Mouse (Mus musculus) neural tube, embryonic 11.5 days (tissue): Measurements from ENCODE around the gene Txn2. TPM values are rescaled to one million over a fixed set of nuclear protein-coding genes. Genes with fewer than 3 reads are reported as not detected.

Experiments
- ATAC-seq: fragments of 200-750 bp; cut with Nextera tagmentation; 2 replicates; pipeline ENCODE4 v1.8.0; 2017; ENCODE audit warnings: moderate number of reproducible peaks, mild to moderate bottlenecking, moderate TSS enrichment, moderate library complexity; ENCODE audit not compliant: insufficient read depth, low FRiP score, low TSS enrichment
- DNase-seq: peaks from one replicate; pipeline ENCODE4 v3.0.0-alpha.2; 2015; ENCODE audit warnings: low spot score
- H3K27ac ChIP-seq: fragments of 300-500 bp; sonication (generic); 2 replicates; pipeline ENCODE4 v1.5.1; 2014; ENCODE audit warnings: low read depth, mild to moderate bottlenecking, low read length
- H3K27me3 ChIP-seq: fragments of 300-500 bp; sonication (generic); 2 replicates; pipeline ENCODE4 v1.6.1; 2014; ENCODE audit warnings: mild to moderate bottlenecking, low read length, mixed read lengths; ENCODE audit not compliant: control insufficient read depth, insufficient read depth
- H3K36me3 ChIP-seq: fragments of 300-500 bp; sonication (generic); 2 replicates; pipeline ENCODE4 v1.6.1; 2014; ENCODE audit warnings: mild to moderate bottlenecking, low read length, moderate library complexity, mixed read lengths; ENCODE audit not compliant: control insufficient read depth, insufficient read depth
- H3K4me1 ChIP-seq: fragments of 300-500 bp; sonication (generic); 2 replicates; pipeline ENCODE4 v1.6.1; 2014; ENCODE audit warnings: low read length, mixed read lengths; ENCODE audit not compliant: control insufficient read depth, insufficient read depth
- H3K4me2 ChIP-seq: fragments of 300-500 bp; sonication (generic); 2 replicates; pipeline ENCODE4 v1.6.1; 2014; ENCODE audit warnings: low read depth, mild to moderate bottlenecking, moderate library complexity
- H3K4me3 ChIP-seq: fragments of 300-500 bp; sonication (generic); 2 replicates; pipeline ENCODE4 v1.5.1; 2014; ENCODE audit warnings: low read depth, low read length
- H3K9ac ChIP-seq: fragments of 300-500 bp; sonication (generic); 2 replicates; pipeline ENCODE4 v1.6.1; 2014; ENCODE audit warnings: mild to moderate bottlenecking, low read length
- H3K9me3 ChIP-seq: fragments of 300-500 bp; sonication (generic); 2 replicates; pipeline ENCODE4 v1.6.1; 2016; ENCODE audit warnings: low read length; ENCODE audit not compliant: control insufficient read depth
- WGBS: fragments of 180-500 bp; shearing (Covaris S2); extraction: QIAGEN DNeasy Blood & Tissue Kit; methylation state at CpG from one replicate; pipeline ENCODE4 v1.1.7; 2014; 5-methylcytosine and 5-hydroxymethylcytosine counted together
- polyA plus RNA-seq: library from polyadenylated mRNA; unstranded; fragments of >200 nt; fragmentation: Nextera tagmentation; extraction: Ambion mirVana; gene quantifications from 2 replicates; pipeline ENCODE4 v1.2.1, GENCODE M21; 2014

Txn2 gene
- polyA plus RNA-seq, 1 experiment from 2014 or later: 277 TPM

- ATAC-seq: no peak
- 48% methylated on average over 9 of the region's 9 CpGs for WGBS
- no peak for DNase-seq
Measured at GRCm38 (mm10) chr15:77907646-77908518, 20.9 kb downstream of the Txn2 start.

GRCm38 (mm10) chr15:77906545-77906944 lies 22.3 kb downstream of the Txn2 start:
- Histone ChIP-seq H3K4me2 (no peak overlapping the region), H3K27me3 (no peaks in the 10 kb centered on the region), H3K4me3 (no peak overlapping the region), H3K27ac (no peak overlapping the region), H3K4me1 (0 out of 2 replicates have a peak, but pooled peaks cover 4% of the 10 kb centered on the region), H3K9me3 (no peaks in the 10 kb centered on the region), H3K9ac (no peak overlapping the region), H3K36me3 (no peaks in the 10 kb centered on the region)
- WGBS: 51% methylated on average over 10 of the region's 10 CpGs
- ATAC-seq: no peak
- no peak for DNase-seq

More at GRCm38 (mm10) chr15:77907646-77908518, 20.9 kb downstream of the Txn2 start:
- H3K4me2 ChIP-seq: no peak overlapping the region
- H3K4me3 ChIP-seq: no peak overlapping the region
- H3K4me1 ChIP-seq: 0 out of 2 replicates have a peak, but pooled peaks cover 5% of the 10 kb centered on the region
- H3K27me3 ChIP-seq: no peaks in the 10 kb centered on the region
- no peak overlapping the region for H3K9ac ChIP-seq
- no peaks in the 10 kb centered on the region for H3K9me3 ChIP-seq
- no peaks in the 10 kb centered on the region for H3K36me3 ChIP-seq
- H3K27ac ChIP-seq: no peak overlapping the region

GRCm38 (mm10) chr15:77906081-77906480 lies 22.7 kb downstream of the Txn2 start:
- Histone ChIP-seq H3K9me3 (no peaks in the 10 kb centered on the region), H3K36me3 (no peaks in the 10 kb centered on the region), H3K27me3 (no peaks in the 10 kb centered on the region), H3K4me3 (no peak overlapping the region), H3K27ac (no peak overlapping the region), H3K9ac (no peak overlapping the region), H3K4me1 (0 out of 2 replicates have a peak, but pooled peaks cover 3% of the 10 kb centered on the region), H3K4me2 (no peak overlapping the region)
- no peak for ATAC-seq
- 84% methylated on average over 8 of the region's 8 CpGs for WGBS
- DNase-seq: no peak

GRCm38 (mm10) chr15:77905275-77905970 lies 23.4 kb downstream of the Txn2 start:
- peak; percentile 76 for DNase-seq
- Histone ChIP-seq H3K4me1 (0 out of 2 replicates have a peak, but pooled peaks cover 3% of the 10 kb centered on the region), H3K9ac (peak overlapping the region; percentile 9), H3K27ac (no peak overlapping the region), H3K4me2 (peak overlapping the region; percentile 46), H3K9me3 (no peaks in the 10 kb centered on the region), H3K36me3 (no peaks in the 10 kb centered on the region), H3K27me3 (no peaks in the 10 kb centered on the region), H3K4me3 (0 out of 2 replicates have a peak overlapping the region, but pooled peaks have one; percentile 8)
- ATAC-seq: no peak
- WGBS: 5% methylated on average over 26 of the region's 26 CpGs

- Histone ChIP-seq H3K4me3 (no peak overlapping the region), H3K4me1 (0 out of 2 replicates have a peak, but pooled peaks cover 3% of the 10 kb centered on the region), H3K9me3 (no peaks in the 10 kb centered on the region), H3K4me2 (no peak overlapping the region), H3K27me3 (no peaks in the 10 kb centered on the region), H3K27ac (no peak overlapping the region), H3K36me3 (no peaks in the 10 kb centered on the region), H3K9ac (0 out of 2 replicates have a peak overlapping the region, but pooled peaks have one; percentile 18)
- DNase-seq: no peak
- whole genome bisulfite sequencing: 30% methylated on average over 12 of the region's 12 CpGs
- no peak for ATAC-seq
Measured at GRCm38 (mm10) chr15:77904363-77904892, 24.4 kb downstream of the Txn2 start.

- no peak for ATAC-seq
- 0 out of 2 replicates have a peak, but pooled peaks cover 3% of the 10 kb centered on the region for H3K4me1 ChIP-seq
Measured at GRCm38 (mm10) chr15:77903176-77903575, 25.6 kb downstream of the Txn2 start.

GRCm38 (mm10) chr15:77894926-77895325 lies 33.9 kb downstream of the Txn2 start:
- no peak for ATAC-seq
- H3K27me3 ChIP-seq: no peaks in the 10 kb centered on the region
- 89% methylated on average over 13 of the region's 14 CpGs for WGBS

More at GRCm38 (mm10) chr15:77903176-77903575, 25.6 kb downstream of the Txn2 start:
- Histone ChIP-seq H3K9me3 (no peaks in the 10 kb centered on the region), H3K27me3 (no peaks in the 10 kb centered on the region), H3K27ac (no peak overlapping the region), H3K9ac (no peak overlapping the region), H3K4me2 (no peak overlapping the region), H3K4me3 (no peak overlapping the region), H3K36me3 (no peaks in the 10 kb centered on the region)
- 68% methylated on average over 5 of the region's 5 CpGs for WGBS
- DNase-seq: no peak

GRCm38 (mm10) chr15:77893292-77893691 lies 35.5 kb downstream of the Txn2 start:
- H3K4me3 ChIP-seq: no peak overlapping the region
- DNase-seq: peak; percentile 8
- H3K4me1 ChIP-seq: no peaks in the 10 kb centered on the region
- WGBS: 73% methylated on average over 10 of the region's 10 CpGs
- no peaks in the 10 kb centered on the region for H3K9me3 ChIP-seq
- no peak overlapping the region for H3K4me2 ChIP-seq
- H3K9ac ChIP-seq: no peak overlapping the region
- H3K36me3 ChIP-seq: no peaks in the 10 kb centered on the region
- no peak for ATAC-seq
- H3K27ac ChIP-seq: no peak overlapping the region
- no peaks in the 10 kb centered on the region for H3K27me3 ChIP-seq

More at GRCm38 (mm10) chr15:77894926-77895325, 33.9 kb downstream of the Txn2 start:
- Histone ChIP-seq H3K9ac (no peak overlapping the region), H3K4me3 (no peak overlapping the region), H3K9me3 (no peaks in the 10 kb centered on the region), H3K4me2 (no peak overlapping the region), H3K27ac (no peak overlapping the region), H3K4me1 (no peaks in the 10 kb centered on the region), H3K36me3 (no peaks in the 10 kb centered on the region)
- no peak for DNase-seq
